ENCODE assay signal across 17 mouse cellular contexts in genomic region chr9:42728472-42728871, GRCm38 (mm10).
DNase-seq lines count a peak whose midpoint lies in the region; ATAC-seq and TF ChIP-seq lines count a peak whose summit lies in the region.
"Had no signal": no experiment of that assay in that cellular context is flagged by ENCODE, and none has a peak within 500 bp of the region (broad histone marks: within the 10 kb centered on the region; RNA-seq: fewer than 3 reads in every experiment).

No protein-coding gene starts in this region.

- no peak overlapping the region for H3K9ac ChIP-seq in forebrain, postnatal 0 days
- H3K9ac ChIP-seq in forebrain, embryonic 12.5 days = no peak overlapping the region
- no peak overlapping the region for H3K9ac ChIP-seq in kidney, embryonic 15.5 days
- H3K9ac ChIP-seq in intestine, postnatal 0 days (ENCODE audit: low read depth, low read length) = no peak overlapping the region
- H3K9ac ChIP-seq: embryonic facial prominence, embryonic 13.5 days; heart, embryonic 12.5 days had no signal

- no peaks in the 10 kb centered on the region for H3K9me3 ChIP-seq in forebrain, postnatal 0 days (ENCODE audit: low read length)
- H3K9me3 ChIP-seq in forebrain, embryonic 12.5 days = no peaks in the 10 kb centered on the region
- no peaks in the 10 kb centered on the region for H3K9me3 ChIP-seq in kidney, embryonic 15.5 days (replicated peaks)
- H3K9me3 ChIP-seq in intestine, postnatal 0 days (ENCODE audit: control insufficient read depth) = no peaks in the 10 kb centered on the region
- H3K9me3 ChIP-seq: embryonic facial prominence, embryonic 13.5 days; heart, embryonic 12.5 days; hindbrain, embryonic 10.5 days had no signal

- no peak for DNase-seq in forebrain, postnatal 0 days
- DNase-seq in kidney, postnatal 14 days = no peak
- DNase-seq in brain, embryonic 14.5 days (ENCODE audit: low read depth) = peak; percentile 58
- no peak for DNase-seq in left cerebral cortex, postnatal 4 days
- DNase-seq: adrenal gland, postnatal 10 days; cerebellum, adult 11-12 months; cerebellum, adult 9-11 months; cerebellum, postnatal 36 days; gastrocnemius, adult 2 months; gastrocnemius, postnatal 25 days had no signal

- no peak overlapping the region for H3K4me3 ChIP-seq in forebrain, postnatal 0 days (ENCODE audit: low read depth, low read length)
- no peak overlapping the region for H3K4me3 ChIP-seq in forebrain, embryonic 12.5 days (replicated peaks)
- no peak overlapping the region for H3K4me3 ChIP-seq in kidney, embryonic 15.5 days (replicated peaks)
- H3K4me3 ChIP-seq in intestine, postnatal 0 days (ENCODE audit: low read depth, low read length) = no peak overlapping the region
- H3K4me3 ChIP-seq: embryonic facial prominence, embryonic 13.5 days; gastrocnemius, adult 2 months; heart, embryonic 12.5 days; hindbrain, embryonic 10.5 days had no signal

- ATAC-seq in forebrain, postnatal 0 days = peak; percentile 43; the same call in 1 of the 2 replicates
- no peak for ATAC-seq in forebrain, embryonic 12.5 days (ENCODE audit: low FRiP score)
- ATAC-seq in kidney, embryonic 15.5 days (replicated peaks; ENCODE audit: low FRiP score) = no peak
- ATAC-seq in intestine, postnatal 0 days = no peak
- ATAC-seq: forebrain, embryonic 14.5 days had no signal

- H3K4me2 ChIP-seq in forebrain, postnatal 0 days (ENCODE audit: low read depth) = no peak overlapping the region
- no peak overlapping the region for H3K4me2 ChIP-seq in forebrain, embryonic 12.5 days
- H3K4me2 ChIP-seq in kidney, embryonic 15.5 days = no peak overlapping the region
- no peak overlapping the region for H3K4me2 ChIP-seq in intestine, postnatal 0 days (replicated peaks; ENCODE audit: low read depth)
- H3K4me2 ChIP-seq: embryonic facial prominence, embryonic 13.5 days; heart, embryonic 12.5 days had no signal

- no peak for TF ChIP-seq POLR2A in brain, embryonic 14.5 days (IDR thresholded peaks at IDR 0.05; ENCODE audit: borderline replicate concordance, extremely low read depth, insufficient read depth, insufficient read length, poor library complexity, severe bottlenecking)

- no peak for TF ChIP-seq CTCF in forebrain, postnatal 0 days (IDR thresholded peaks at IDR 0.05; ENCODE audit: low read depth)
- TF ChIP-seq CTCF in brain, embryonic 14.5 days (IDR thresholded peaks at IDR 0.05; ENCODE audit: borderline replicate concordance, extremely low read depth, insufficient read depth, insufficient read length) = no peak
- no peak for TF ChIP-seq CTCF in intestine, postnatal 0 days (IDR thresholded peaks at IDR 0.05; ENCODE audit: low read depth)

- H3K4me1 ChIP-seq in forebrain, postnatal 0 days (ENCODE audit: insufficient read depth) = no peaks in the 10 kb centered on the region
- peaks cover 27% of the 10 kb centered on the region for H3K4me1 ChIP-seq in forebrain, embryonic 12.5 days
- peaks cover 55% of the 10 kb centered on the region for H3K4me1 ChIP-seq in kidney, embryonic 15.5 days
- H3K4me1 ChIP-seq in intestine, postnatal 0 days (replicated peaks; ENCODE audit: control insufficient read depth, insufficient read depth, low read length) = no peaks in the 10 kb centered on the region; the same call in 1 of the 2 replicates

- no peak overlapping the region for H3K27ac ChIP-seq in forebrain, postnatal 0 days (ENCODE audit: low read depth, low read length)
- no peak overlapping the region for H3K27ac ChIP-seq in forebrain, embryonic 12.5 days
- peak overlapping the region; percentile 52 for H3K27ac ChIP-seq in kidney, embryonic 15.5 days
- H3K27ac ChIP-seq in intestine, postnatal 0 days (ENCODE audit: low read depth, low read length) = peak overlapping the region; percentile 89
- H3K27ac ChIP-seq: embryonic facial prominence, embryonic 13.5 days; gastrocnemius, adult 2 months; hindbrain, embryonic 10.5 days had no signal

- H3K27me3 ChIP-seq in forebrain, postnatal 0 days (ENCODE audit: insufficient read depth, low read length) = no peaks in the 10 kb centered on the region
- H3K27me3 ChIP-seq in forebrain, embryonic 12.5 days = no peaks in the 10 kb centered on the region
- H3K27me3 ChIP-seq in kidney, embryonic 15.5 days = no peaks in the 10 kb centered on the region
- H3K27me3 ChIP-seq in intestine, postnatal 0 days (replicated peaks; ENCODE audit: control insufficient read depth, insufficient read depth, low read length) = no peaks in the 10 kb centered on the region
- H3K27me3 ChIP-seq: heart, embryonic 12.5 days had no signal

- H3K36me3 ChIP-seq in forebrain, postnatal 0 days (ENCODE audit: insufficient read depth) = no peaks in the 10 kb centered on the region
- no peaks in the 10 kb centered on the region for H3K36me3 ChIP-seq in forebrain, embryonic 12.5 days (replicated peaks)
- no peaks in the 10 kb centered on the region for H3K36me3 ChIP-seq in kidney, embryonic 15.5 days
- no peaks in the 10 kb centered on the region for H3K36me3 ChIP-seq in intestine, postnatal 0 days (ENCODE audit: control insufficient read depth, insufficient read depth)
- H3K36me3 ChIP-seq: embryonic facial prominence, embryonic 13.5 days; heart, embryonic 12.5 days; hindbrain, embryonic 10.5 days had no signal

- intact Hi-C loops in left cerebral cortex, postnatal 4 days (cut with DNase I) = no loop called here

- WGBS in forebrain, postnatal 0 days = 16% methylated on average over 6 of the region's 6 CpGs
- WGBS in forebrain, embryonic 12.5 days = 46% methylated on average over 6 of the region's 6 CpGs
- WGBS in kidney, embryonic 15.5 days = 41% methylated on average over 6 of the region's 6 CpGs
- 56% methylated on average over 6 of the region's 6 CpGs for WGBS in intestine, postnatal 0 days

Comparison
In these comparisons a context has a peak if more than half of its experiments do, and no peak if none do; other contexts are left out.
1. H3K27ac ChIP-seq: peak in kidney, embryonic 15.5 days (single experiment) and intestine, postnatal 0 days (single experiment); none in forebrain, postnatal 0 days (single experiment) and forebrain, embryonic 12.5 days (single experiment).